Mouse (Mus musculus): ENCODE results near the gene Ints12. TPM values are rescaled to one million over a fixed set of nuclear protein-coding genes. Genes with fewer than 3 reads are reported as not detected.

Gene Ints12
- total and polyA plus RNA-seq, 2 experiments from 2014 or later = 10.0 to 12.3 TPM

DNA sequence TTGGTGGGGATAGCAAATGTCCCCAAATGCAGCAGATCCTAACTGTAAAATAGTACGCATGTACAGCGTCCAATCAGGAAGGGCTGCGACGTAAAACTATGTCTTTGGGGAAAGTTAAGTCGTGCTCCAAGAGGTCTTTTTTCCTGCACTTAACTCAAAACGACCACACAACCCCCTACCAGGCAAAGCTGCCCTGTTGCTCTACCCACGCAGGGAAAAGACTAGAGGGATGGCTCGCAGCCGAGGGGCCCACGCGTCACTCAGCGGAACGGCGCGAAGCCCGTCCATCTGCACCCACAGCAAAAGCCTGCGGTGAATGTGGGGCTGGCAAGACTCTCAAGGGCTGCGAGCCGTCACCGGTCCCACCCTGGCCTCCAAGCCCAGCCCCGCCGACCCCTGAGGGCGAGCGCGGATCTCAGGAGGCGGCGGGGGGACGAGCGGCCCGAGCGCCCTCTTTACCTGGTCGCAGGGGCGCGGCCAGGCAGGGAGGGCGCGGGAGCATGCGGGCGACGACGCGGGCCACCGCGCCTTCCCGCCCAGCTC is 448 bp upstream of the Ints12 start:
- peak overlapping the region; percentile 83 for H3K9ac ChIP-seq
- H3K4me3 ChIP-seq (ENCODE audit: low read depth, low read length) = peak overlapping the region; percentile 85
- peak; percentile 58 for ATAC-seq
- no peak for TF ChIP-seq CTCF (IDR thresholded peaks at IDR 0.05; ENCODE audit: low read depth)
- no peaks in the 10 kb centered on the region for H3K36me3 ChIP-seq (ENCODE audit: insufficient read depth)
- H3K27me3 ChIP-seq (ENCODE audit: insufficient read depth, low read length) = no peaks in the 10 kb centered on the region
- no peaks in the 10 kb centered on the region for H3K9me3 ChIP-seq (ENCODE audit: low read length)
- peak overlapping the region; percentile 53 for H3K4me2 ChIP-seq (ENCODE audit: low read depth)
- H3K27ac ChIP-seq (ENCODE audit: low read depth, low read length) = peak overlapping the region; percentile 90
- WGBS = under 1% methylated on average over 39 of the region's 44 CpGs
- DNase-seq = no peak
- H3K4me1 ChIP-seq (ENCODE audit: insufficient read depth) = peaks cover 15% of the 10 kb centered on the region

DNA sequence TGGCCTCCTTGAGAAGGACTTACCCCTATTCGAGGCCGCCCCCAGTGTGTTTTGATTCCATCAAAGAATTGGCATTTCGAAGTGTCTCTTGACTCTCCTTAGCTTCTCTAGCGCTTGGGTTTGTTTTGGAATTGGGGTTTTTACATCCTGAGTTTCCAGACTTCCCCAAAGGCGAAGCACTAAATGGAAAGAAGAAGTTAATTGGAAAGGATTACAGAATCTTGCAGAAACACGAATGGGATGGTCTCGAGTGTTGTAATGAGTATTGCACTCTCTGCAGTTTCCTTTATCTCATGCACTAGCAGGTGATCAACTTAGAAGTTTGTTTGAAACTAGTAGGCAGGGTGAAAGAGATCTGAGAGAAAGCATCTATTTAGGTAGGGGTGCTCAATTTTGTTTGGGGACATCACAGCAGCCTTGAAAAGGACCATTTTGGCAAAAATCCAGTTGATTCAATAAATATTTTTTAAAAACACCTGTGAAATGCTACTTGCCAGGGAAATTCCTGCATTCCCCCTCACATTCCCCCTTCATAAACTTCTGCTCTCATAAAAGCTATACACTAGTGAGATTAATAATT is 724 bp downstream of the Ints12 start:
- ATAC-seq = no peak
- DNase-seq = no peak
- TF ChIP-seq CTCF (IDR thresholded peaks at IDR 0.05; ENCODE audit: low read depth) = no peak
- peak overlapping the region; percentile 83 for H3K9ac ChIP-seq
- H3K4me1 ChIP-seq (ENCODE audit: insufficient read depth) = peaks cover 15% of the 10 kb centered on the region
- no peaks in the 10 kb centered on the region for H3K36me3 ChIP-seq (ENCODE audit: insufficient read depth)
- peak overlapping the region; percentile 90 for H3K27ac ChIP-seq (ENCODE audit: low read depth, low read length)
- H3K27me3 ChIP-seq (ENCODE audit: insufficient read depth, low read length) = no peaks in the 10 kb centered on the region
- under 1% methylated on average over 7 of the region's 7 CpGs for WGBS
- peak overlapping the region; percentile 54 for H3K4me2 ChIP-seq (ENCODE audit: low read depth)
- H3K9me3 ChIP-seq (ENCODE audit: low read length) = no peaks in the 10 kb centered on the region
- H3K4me3 ChIP-seq (ENCODE audit: low read depth, low read length) = peak overlapping the region; percentile 85

DNA sequence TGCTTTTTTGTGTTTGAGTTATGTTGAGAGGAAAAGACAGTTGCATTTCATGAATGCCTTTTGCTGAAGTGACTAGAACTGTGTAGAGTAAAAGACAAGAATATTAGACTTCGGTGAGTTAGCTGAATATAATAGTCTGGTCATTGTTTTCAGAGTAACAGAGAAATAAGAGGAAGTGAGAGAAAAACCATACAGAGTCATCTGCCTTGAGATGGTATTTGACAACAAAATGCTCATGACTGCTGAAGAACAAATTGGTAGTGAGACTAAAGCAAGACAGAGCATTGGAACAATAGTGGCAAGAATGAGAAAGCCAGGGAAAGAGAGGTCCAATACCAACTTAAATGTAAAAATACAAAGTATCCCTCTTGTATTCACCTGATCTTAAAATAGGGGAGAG is 1.3 kb downstream of the Ints12 start:
- peak overlapping the region; percentile 54 for H3K4me2 ChIP-seq (ENCODE audit: low read depth)
- peaks cover 15% of the 10 kb centered on the region for H3K4me1 ChIP-seq (ENCODE audit: insufficient read depth)
- DNase-seq = no peak
- H3K4me3 ChIP-seq (ENCODE audit: low read depth, low read length) = peak overlapping the region; percentile 85; the same call in 1 of the 2 replicates
- no peaks in the 10 kb centered on the region for H3K27me3 ChIP-seq (ENCODE audit: insufficient read depth, low read length)
- ATAC-seq = no peak
- WGBS = 78% methylated on average over 1 of the region's 1 CpGs
- peaks cover 2% of the 10 kb centered on the region; the same call in 1 of the 2 replicates for H3K36me3 ChIP-seq (ENCODE audit: insufficient read depth)
- no peaks in the 10 kb centered on the region for H3K9me3 ChIP-seq (ENCODE audit: low read length)
- TF ChIP-seq CTCF (IDR thresholded peaks at IDR 0.05; ENCODE audit: low read depth) = no peak
- no peak overlapping the region for H3K27ac ChIP-seq (ENCODE audit: low read depth, low read length)
- no peak overlapping the region for H3K9ac ChIP-seq

DNA sequence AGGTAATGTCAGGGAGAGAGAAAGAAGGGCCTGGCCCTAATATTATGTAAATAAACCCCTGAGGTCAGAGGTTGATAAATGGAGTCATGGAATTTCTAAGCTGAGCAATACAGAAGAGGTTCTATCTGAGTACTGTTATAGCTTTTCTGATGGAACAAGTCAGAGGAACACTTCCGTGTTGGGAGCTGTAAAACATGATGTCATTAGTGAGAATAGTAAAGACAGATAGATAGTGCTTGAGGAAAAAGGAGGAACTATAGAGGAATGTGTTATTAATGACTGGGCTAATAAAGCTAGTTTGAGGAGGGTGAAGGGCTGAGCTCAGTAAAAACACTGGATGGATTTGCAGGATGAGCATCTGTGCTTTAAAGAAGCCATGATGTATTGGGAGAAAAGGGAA is 2.7 kb downstream of the Ints12 start:
- Histone ChIP-seq H3K36me3 (ENCODE audit: insufficient read depth) (peaks cover 9% of the 10 kb centered on the region), H3K27ac (ENCODE audit: low read depth, low read length) (no peak overlapping the region), H3K4me1 (ENCODE audit: insufficient read depth) (peaks cover 15% of the 10 kb centered on the region), H3K4me2 (ENCODE audit: low read depth) (no peak overlapping the region), H3K9me3 (ENCODE audit: low read length) (no peaks in the 10 kb centered on the region), H3K27me3 (ENCODE audit: insufficient read depth, low read length) (no peaks in the 10 kb centered on the region), H3K9ac (no peak overlapping the region), H3K4me3 (ENCODE audit: low read depth, low read length) (no peak overlapping the region)
- DNase-seq (no peak), ATAC-seq (no peak)
- 74% methylated on average over 1 of the region's 1 CpGs for WGBS
- no peak for TF ChIP-seq CTCF (IDR thresholded peaks at IDR 0.05; ENCODE audit: low read depth)

DNA sequence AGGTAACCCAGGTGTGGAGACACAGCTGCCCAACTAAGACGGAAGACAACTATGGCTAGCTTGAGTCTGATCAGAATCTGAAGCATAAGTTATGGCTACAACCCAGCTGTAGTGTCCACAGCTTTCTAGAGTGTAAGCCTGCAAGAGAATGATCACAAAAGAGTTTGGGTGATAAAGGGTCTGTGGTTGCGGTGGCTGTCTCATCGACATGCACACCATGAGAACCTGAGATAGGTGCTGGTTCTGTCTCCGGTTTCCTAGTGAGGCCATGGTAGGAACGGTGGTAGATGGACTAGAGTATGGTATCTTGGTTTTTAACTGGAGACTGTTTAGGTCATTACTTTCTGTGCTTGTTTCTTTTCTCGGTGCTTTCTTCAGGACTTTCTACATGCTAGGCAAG is 6.3 kb downstream of the Ints12 start:
- no peak overlapping the region for H3K4me3 ChIP-seq (ENCODE audit: low read depth, low read length)
- DNase-seq = no peak
- H3K9me3 ChIP-seq (ENCODE audit: low read length) = no peaks in the 10 kb centered on the region
- no peak for ATAC-seq
- peaks cover 6% of the 10 kb centered on the region; the same call in 1 of the 2 replicates for H3K4me1 ChIP-seq (ENCODE audit: insufficient read depth)
- H3K27me3 ChIP-seq (ENCODE audit: insufficient read depth, low read length) = no peaks in the 10 kb centered on the region
- H3K36me3 ChIP-seq (ENCODE audit: insufficient read depth) = peaks cover 27% of the 10 kb centered on the region
- H3K27ac ChIP-seq (ENCODE audit: low read depth, low read length) = no peak overlapping the region
- no peak for TF ChIP-seq CTCF (IDR thresholded peaks at IDR 0.05; ENCODE audit: low read depth)
- WGBS = 97% methylated on average over 6 of the region's 6 CpGs
- H3K9ac ChIP-seq = no peak overlapping the region
- H3K4me2 ChIP-seq (ENCODE audit: low read depth) = no peak overlapping the region

DNA sequence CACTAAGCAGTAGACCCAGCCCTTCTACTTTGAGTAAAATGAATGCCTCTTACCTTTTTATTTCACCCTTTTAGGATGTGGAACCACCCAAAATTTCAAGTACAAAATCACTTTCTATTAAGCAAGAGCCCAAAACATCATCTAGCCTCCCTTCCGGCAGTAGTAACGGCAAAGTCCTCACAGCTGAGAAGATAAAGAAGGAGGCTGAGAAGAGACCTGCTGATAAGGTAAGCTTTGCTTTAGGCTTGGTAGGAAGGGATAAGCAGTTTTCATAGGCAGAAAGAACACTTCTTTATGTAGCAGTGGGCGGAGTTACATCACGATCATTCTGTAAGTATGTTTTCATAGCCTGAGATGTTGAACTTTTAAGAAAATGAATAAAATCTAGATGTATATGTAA is 6.7 kb downstream of the Ints12 start:
- TF ChIP-seq CTCF (IDR thresholded peaks at IDR 0.05; ENCODE audit: low read depth) = no peak
- 96% methylated on average over 4 of the region's 4 CpGs for WGBS

DNA sequence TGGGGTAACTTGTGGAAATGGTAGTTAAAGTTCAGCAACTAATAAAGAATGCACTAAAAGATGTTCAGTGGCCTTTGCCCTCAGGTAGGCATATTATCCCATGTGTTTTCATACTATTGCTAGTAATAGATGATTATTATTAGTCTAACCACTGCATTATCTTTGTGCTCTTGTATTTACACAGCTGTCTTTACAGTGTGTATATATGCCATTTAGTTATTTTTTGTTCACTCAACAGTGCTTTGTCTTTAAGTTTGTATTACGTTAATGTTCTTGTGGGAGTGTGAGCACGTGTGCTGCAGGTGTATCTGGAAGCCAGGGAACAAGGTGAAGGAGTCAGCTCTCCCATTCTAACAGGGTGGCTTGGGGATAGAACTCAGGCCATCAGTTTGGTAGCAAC is 7.3 kb downstream of the Ints12 start:
- Histone ChIP-seq H3K27ac (ENCODE audit: low read depth, low read length) (no peak overlapping the region), H3K4me1 (ENCODE audit: insufficient read depth) (no peaks in the 10 kb centered on the region), H3K9ac (no peak overlapping the region), H3K4me3 (ENCODE audit: low read depth, low read length) (no peak overlapping the region), H3K27me3 (ENCODE audit: insufficient read depth, low read length) (no peaks in the 10 kb centered on the region), H3K36me3 (ENCODE audit: insufficient read depth) (peaks cover 31% of the 10 kb centered on the region), H3K9me3 (ENCODE audit: low read length) (no peaks in the 10 kb centered on the region), H3K4me2 (ENCODE audit: low read depth) (no peak overlapping the region)
- WGBS = 96% methylated on average over 2 of the region's 2 CpGs
- no peak for TF ChIP-seq CTCF (IDR thresholded peaks at IDR 0.05; ENCODE audit: low read depth)
- DNase-seq (no peak), ATAC-seq (no peak)

More for the DNA sequence above, 6.7 kb downstream of the Ints12 start:
- no peak overlapping the region for H3K27ac ChIP-seq (ENCODE audit: low read depth, low read length)
- H3K4me1 ChIP-seq (ENCODE audit: insufficient read depth) = peaks cover 3% of the 10 kb centered on the region; the same call in 1 of the 2 replicates
- H3K36me3 ChIP-seq (ENCODE audit: insufficient read depth) = peaks cover 27% of the 10 kb centered on the region
- H3K9me3 ChIP-seq (ENCODE audit: low read length) = no peaks in the 10 kb centered on the region
- no peaks in the 10 kb centered on the region for H3K27me3 ChIP-seq (ENCODE audit: insufficient read depth, low read length)
- ATAC-seq = no peak
- DNase-seq = no peak
- H3K4me3 ChIP-seq (ENCODE audit: low read depth, low read length) = no peak overlapping the region
- no peak overlapping the region for H3K9ac ChIP-seq
- no peak overlapping the region for H3K4me2 ChIP-seq (ENCODE audit: low read depth)
